Mouse (Mus musculus) lung, postnatal 0 days (tissue): Measurements from ENCODE around the gene Gnaq.

Source experiments
- CTCF ChIP-seq: IDR thresholded peaks from 2 replicates; pipeline ENCODE4 v1.5.1; 2016; ENCODE audit warnings: antibody characterized with exemption, mild to moderate bottlenecking
- EP300 ChIP-seq: IDR thresholded peaks from 2 replicates; pipeline ENCODE4 v1.6.1; 2016; ENCODE audit warnings: antibody characterized with exemption, mild to moderate bottlenecking, control low read depth

DNA sequence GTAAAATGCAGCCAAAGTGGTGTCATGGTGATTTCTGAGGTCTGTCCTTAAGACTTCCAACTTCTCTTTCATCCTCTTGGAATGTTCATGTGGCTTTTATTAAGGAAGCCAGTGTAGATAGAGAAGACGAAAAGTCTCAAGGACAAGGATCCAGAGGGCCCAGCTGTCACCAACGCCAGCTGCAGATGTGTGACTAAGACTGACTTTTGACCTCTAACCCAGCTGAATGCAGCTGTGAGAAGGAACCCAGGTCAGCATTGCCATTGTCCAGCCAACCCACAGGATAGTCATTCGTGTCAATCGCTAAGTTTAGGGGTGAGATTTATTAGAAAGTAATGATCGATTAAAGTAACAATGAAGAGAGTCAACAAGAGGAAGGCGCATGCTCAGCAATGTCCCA lies 270.5 kb downstream of the Gnaq start:
- no peak for TF ChIP-seq EP300
- no peak for TF ChIP-seq CTCF
